Comparison of ENCODE assay signal across 7 mouse cellular contexts in genomic region chr13:114456766-114457566, GRCm38 (mm10). TPM values are rescaled to one million over a fixed set of nuclear protein-coding genes. Genes with fewer than 3 reads are reported as not detected.
DNase-seq lines count a peak whose midpoint lies in the region; ATAC-seq and TF ChIP-seq lines count a peak whose summit lies in the region.

No protein-coding gene starts in this region.

- H3ac ChIP-seq in myocyte (ENCODE audit: control insufficient read depth, insufficient read length): no peak overlapping the region

- H3K79me2 ChIP-seq in myocyte (ENCODE audit: control insufficient read depth, insufficient read depth): no peaks in the 10 kb centered on the region

- H3K4me1 ChIP-seq in forebrain, embryonic 10.5 days: peaks cover 48% of the 10 kb centered on the region
- peaks cover 24% of the 10 kb centered on the region for H3K4me1 ChIP-seq in hindbrain, embryonic 14.5 days (replicated peaks; ENCODE audit: control insufficient read depth, insufficient read depth, low read length)
- 0 out of 2 replicates have a peak, but pooled peaks cover 3% of the 10 kb centered on the region for H3K4me1 ChIP-seq in liver, embryonic 13.5 days (replicated peaks)

- no peaks in the 10 kb centered on the region for H3K9me3 ChIP-seq in forebrain, embryonic 10.5 days
- no peaks in the 10 kb centered on the region for H3K9me3 ChIP-seq in hindbrain, embryonic 14.5 days (ENCODE audit: control insufficient read depth, low read length)
- H3K9me3 ChIP-seq in liver, embryonic 13.5 days (replicated peaks): no peaks in the 10 kb centered on the region

- no peak overlapping the region for H3K9ac ChIP-seq in hindbrain, embryonic 14.5 days
- 0 out of 2 replicates have a peak overlapping the region, but pooled peaks have one; percentile 36 for H3K9ac ChIP-seq in liver, embryonic 13.5 days

- peaks cover 75% of the 10 kb centered on the region for H3K27me3 ChIP-seq in forebrain, embryonic 10.5 days (ENCODE audit: poor library complexity, severe bottlenecking)
- peaks cover 39% of the 10 kb centered on the region for H3K27me3 ChIP-seq in hindbrain, embryonic 14.5 days (ENCODE audit: control insufficient read depth, insufficient read depth, low read length)
- peaks cover 80% of the 10 kb centered on the region for H3K27me3 ChIP-seq in liver, embryonic 13.5 days
- H3K27me3 ChIP-seq in myocyte (ENCODE audit: control insufficient read depth, insufficient read depth, insufficient read length): no peaks in the 10 kb centered on the region

- H3K27ac ChIP-seq in forebrain, embryonic 10.5 days: peak overlapping the region; percentile 75
- no peak overlapping the region for H3K27ac ChIP-seq in hindbrain, embryonic 14.5 days
- no peak overlapping the region for H3K27ac ChIP-seq in liver, embryonic 13.5 days

- WGBS in forebrain, embryonic 10.5 days: under 1% methylated on average over 44 of the region's 44 CpGs
- WGBS in hindbrain, embryonic 14.5 days: under 1% methylated on average over 44 of the region's 44 CpGs
- 2% methylated on average over 44 of the region's 44 CpGs for WGBS in liver, embryonic 13.5 days (ENCODE audit: insufficient replicate concordance)

- ATAC-seq in hindbrain, embryonic 14.5 days (ENCODE audit: low FRiP score): no peak
- ATAC-seq in liver, embryonic 13.5 days (ENCODE audit: low read depth): peak; percentile 19; the same call in 1 of the 2 replicates

- peak; percentile 42 for DNase-seq in CD4-positive, CD25-positive, alpha-beta regulatory T cell, adult 2 months (ENCODE audit: low read depth, low spot score)
- DNase-seq in T-cell, adult 2 months (ENCODE audit: low spot score): peak; percentile 23
- peak; percentile 39 for DNase-seq in forebrain, embryonic 10.5 days (ENCODE audit: extremely low spot score, low spot score)
- DNase-seq in hindbrain, embryonic 14.5 days (ENCODE audit: low spot score): no peak
- DNase-seq in liver, embryonic 13.5 days: no peak
- DNase-seq in right cerebral cortex, postnatal 36 days (ENCODE audit: low spot score in 2 of 2): no peak

- H3K4me3 ChIP-seq in forebrain, embryonic 10.5 days: peak overlapping the region; percentile 67
- peak overlapping the region; percentile 61 for H3K4me3 ChIP-seq in hindbrain, embryonic 14.5 days (replicated peaks; ENCODE audit: low read length)
- H3K4me3 ChIP-seq in liver, embryonic 13.5 days (replicated peaks): peak overlapping the region; percentile 58
- H3K4me3 ChIP-seq in myocyte: peak overlapping the region; percentile 86

- peaks cover 11% of the 10 kb centered on the region for H3K36me3 ChIP-seq in forebrain, embryonic 10.5 days (replicated peaks)
- H3K36me3 ChIP-seq in hindbrain, embryonic 14.5 days (replicated peaks; ENCODE audit: control insufficient read depth, insufficient read depth): no peaks in the 10 kb centered on the region
- H3K36me3 ChIP-seq in liver, embryonic 13.5 days: 0 out of 2 replicates have a peak, but pooled peaks cover 3% of the 10 kb centered on the region
- H3K36me3 ChIP-seq in myocyte (ENCODE audit: control insufficient read depth, insufficient read depth): peaks cover 20% of the 10 kb centered on the region

- peak; percentile 43 for TF ChIP-seq POLR2A in myocyte (IDR thresholded peaks at IDR 0.05; ENCODE audit: insufficient read length, low read depth)

- H3K4me2 ChIP-seq in hindbrain, embryonic 14.5 days (replicated peaks): peak overlapping the region; percentile 97
- H3K4me2 ChIP-seq in liver, embryonic 13.5 days: peak overlapping the region; percentile 65
- H3K4me2 ChIP-seq in myocyte (ENCODE audit: low read depth): peak overlapping the region; percentile 73

TF ChIP-seq in myocyte, 11 proteins besides CTCF, POLR2A, EP300 and RAD21:
- TF ChIP-seq TCF3 (IDR thresholded peaks at IDR 0.05; ENCODE audit: insufficient read length, low read depth) (no peak), CEBPB (IDR thresholded peaks at IDR 0.05; ENCODE audit: insufficient read depth, poor library complexity, severe bottlenecking) (0 out of 2 replicates have a peak, but pooled peaks have one; percentile 19)

RNA-seq across cellular contexts. Expression of gene Fst, which starts 1.8 kb away (rescaled TPM):
- polyA plus RNA-seq in forebrain, embryonic 10.5 days (2016; fragmentation: Nextera tagmentation; extraction: Ambion mirVana): 11.4 and 13.9 TPM in 2 replicates
- polyA plus RNA-seq in hindbrain, embryonic 14.5 days (2014; fragmentation: Nextera tagmentation; extraction: Ambion mirVana): 4.6 and 5.6 TPM in 2 replicates
- polyA plus RNA-seq in liver, embryonic 13.5 days (2015; fragmentation: Nextera tagmentation; extraction: Ambion mirVana): 7.2 and 8.6 TPM in 2 replicates
- polyA plus RNA-seq in myocyte (2012; fragmentation: generic; extraction: Trizol): 119 TPM

Comparison
In these comparisons a context has a peak if more than half of its experiments do, and no peak if none do; other contexts are left out.
1. DNase-seq: peak in CD4-positive, CD25-positive, alpha-beta regulatory T cell, adult 2 months (single experiment), T-cell, adult 2 months (single experiment) and forebrain, embryonic 10.5 days (single experiment); none in hindbrain, embryonic 14.5 days (single experiment), liver, embryonic 13.5 days (single experiment) and right cerebral cortex, postnatal 36 days (0 of 2).
2. Peak in every context shown above with its lines, with median percentiles within 50 percentile points of each other: H3K4me3 ChIP-seq and H3K4me2 ChIP-seq.